Mouse (Mus musculus): Measurements from ENCODE around the gene Orm3. TPM values are rescaled to one million over a fixed set of nuclear protein-coding genes. Genes with fewer than 3 reads are reported as not detected.
"Not testable (repeated sequence)": the region's sequence is repeated elsewhere in the genome, so short reads cannot be mapped to it uniquely, and the experiment has no call there.

Gene Orm3
- not detected in 2 replicates for total RNA-seq (2015; ENCODE audit: low replicate concordance)
- not detected in 2 replicates for total RNA-seq (2017; ENCODE audit: low replicate concordance)

DNA sequence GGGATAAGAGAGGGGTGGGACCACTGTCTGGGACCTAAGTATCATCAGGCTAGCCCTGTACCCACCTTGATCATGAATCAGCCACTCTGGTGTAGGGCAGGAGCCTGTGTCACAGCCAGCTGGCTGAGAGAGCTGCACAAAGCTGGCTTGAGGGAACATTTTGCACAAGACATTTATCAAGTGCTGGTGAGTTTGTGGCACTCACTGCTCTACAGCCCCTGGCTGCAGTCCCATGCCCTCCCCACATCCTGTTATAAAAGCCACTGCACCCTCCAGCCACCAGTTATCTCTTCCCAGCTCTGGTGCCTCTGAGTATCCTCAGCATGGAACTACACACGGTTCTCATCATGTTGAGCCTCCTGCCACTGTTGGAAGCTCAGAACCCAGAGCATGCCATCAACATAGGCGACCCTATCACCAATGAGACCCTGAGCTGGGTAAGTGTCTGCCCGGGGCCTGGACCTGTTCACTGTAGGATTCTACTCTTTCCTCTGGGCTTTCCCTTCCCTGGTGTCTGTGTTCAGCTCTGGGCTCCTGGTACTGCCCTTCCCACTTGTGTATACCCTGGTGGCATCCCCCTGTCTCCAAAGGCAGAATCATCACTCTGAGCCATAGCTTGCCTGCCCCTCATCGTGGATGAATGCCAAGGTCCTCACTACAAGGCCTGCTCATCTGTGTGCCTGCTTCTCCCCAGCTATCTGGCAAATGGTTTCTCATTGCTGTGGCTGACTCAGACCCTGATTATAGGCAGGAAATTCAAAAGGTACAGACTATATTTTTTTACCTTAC, at the start of gene Orm3:
Gene Orm3, plus strand, starts transcription at position 286 of the 789 bp plus-strand sequence.
- no peak for ATAC-seq (replicated peaks; ENCODE audit: low FRiP score, poor library complexity, severe bottlenecking)

DNA sequence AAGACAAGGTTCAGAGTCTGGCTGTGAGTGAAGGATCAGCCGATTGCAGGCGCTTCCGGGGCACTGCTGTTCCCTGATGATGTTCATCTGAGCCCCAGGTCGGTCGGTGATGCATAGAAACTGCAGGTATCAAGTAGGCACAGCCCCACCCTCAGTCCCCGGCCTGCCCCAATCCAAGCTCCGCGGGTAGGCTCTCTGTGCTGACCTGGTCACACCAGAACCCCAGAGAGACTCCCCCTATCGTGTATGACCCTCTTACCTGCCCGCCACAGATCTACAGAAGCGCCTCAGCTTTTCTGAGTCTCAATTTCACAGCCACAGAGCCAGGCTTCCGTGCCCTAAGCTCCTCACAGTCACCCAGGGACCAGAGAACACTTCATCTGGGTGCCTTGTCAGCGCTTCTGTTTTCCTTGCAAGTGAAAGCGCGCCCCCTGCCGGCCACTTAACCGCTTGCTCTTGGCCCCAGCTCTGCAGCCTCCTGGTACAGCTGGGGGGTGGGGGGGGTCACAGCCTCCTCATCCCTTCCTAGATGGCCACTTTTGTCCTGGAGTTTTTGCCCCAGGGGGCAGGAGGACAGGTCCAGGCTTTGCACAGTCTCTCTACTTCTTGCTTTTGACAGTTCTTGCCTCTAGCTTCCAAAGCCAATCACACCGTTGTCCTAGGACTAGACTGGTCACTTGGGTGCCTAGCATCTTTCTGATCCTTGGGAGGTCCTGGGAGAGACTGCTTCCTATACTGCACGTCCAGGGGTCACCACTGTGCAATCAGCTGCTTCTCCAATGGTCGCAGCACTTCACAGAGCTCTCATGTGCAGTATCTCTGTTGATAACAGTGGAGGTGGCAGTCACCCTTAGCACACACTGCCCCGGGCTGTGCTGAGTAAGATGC, 48.5 kb upstream of the Orm3 start:
- ATAC-seq (replicated peaks; ENCODE audit: low FRiP score, poor library complexity, severe bottlenecking) = peak; percentile 42; the same call in 1 of the 2 replicates

DNA sequence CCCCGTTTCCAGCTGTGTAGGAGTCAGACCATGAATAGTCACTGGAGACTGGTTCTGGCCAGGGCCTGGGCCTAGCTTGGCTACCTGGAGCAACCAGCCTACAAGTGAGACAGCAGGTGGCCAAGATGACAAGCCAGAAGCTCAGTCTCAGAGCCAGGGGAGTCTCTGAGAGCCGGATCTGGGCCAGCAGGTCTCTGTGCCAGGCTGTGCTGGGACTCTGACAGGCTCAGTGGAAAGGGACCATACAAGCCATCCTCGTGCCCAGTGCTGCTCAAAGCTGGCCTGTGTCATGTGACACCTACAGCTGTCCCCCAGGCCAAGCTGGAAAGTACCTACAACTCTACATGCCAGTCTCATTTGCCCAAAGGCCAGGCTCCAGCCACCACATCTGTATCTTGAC, 47.6 kb upstream of the Orm3 start:
- no peak for ATAC-seq (replicated peaks; ENCODE audit: low FRiP score, poor library complexity, severe bottlenecking)

DNA sequence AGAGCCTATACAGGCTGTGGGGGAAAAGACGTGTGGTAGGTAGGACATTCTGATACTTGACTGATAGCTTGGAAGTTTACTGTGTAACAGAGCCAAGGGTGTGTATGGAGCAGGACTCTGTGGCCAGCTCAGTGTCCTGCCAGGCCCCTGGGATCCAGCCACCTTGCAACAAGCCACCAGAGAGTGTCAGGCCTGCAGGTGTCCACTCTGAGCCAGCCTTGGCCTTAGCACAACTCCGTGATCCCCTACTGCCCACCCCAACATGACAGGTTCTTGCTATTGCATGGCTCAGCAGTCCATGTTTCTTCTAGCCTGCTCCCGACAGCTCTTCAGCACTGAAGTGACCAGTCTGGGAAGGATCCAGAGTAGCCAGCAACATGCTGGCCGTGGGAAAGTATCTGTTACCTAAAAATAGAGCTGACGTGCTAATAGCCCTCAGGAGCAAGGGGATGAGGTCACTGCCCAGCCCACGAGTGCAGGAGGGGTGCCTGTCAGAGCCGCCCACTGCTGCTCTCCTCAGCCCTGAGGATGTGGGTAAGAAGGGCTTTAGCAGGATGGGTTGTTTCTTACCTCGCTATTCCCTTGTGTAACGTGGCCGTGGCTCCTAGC, 45.6 kb upstream of the Orm3 start:
- no peak for ATAC-seq (replicated peaks; ENCODE audit: low FRiP score, poor library complexity, severe bottlenecking)

DNA sequence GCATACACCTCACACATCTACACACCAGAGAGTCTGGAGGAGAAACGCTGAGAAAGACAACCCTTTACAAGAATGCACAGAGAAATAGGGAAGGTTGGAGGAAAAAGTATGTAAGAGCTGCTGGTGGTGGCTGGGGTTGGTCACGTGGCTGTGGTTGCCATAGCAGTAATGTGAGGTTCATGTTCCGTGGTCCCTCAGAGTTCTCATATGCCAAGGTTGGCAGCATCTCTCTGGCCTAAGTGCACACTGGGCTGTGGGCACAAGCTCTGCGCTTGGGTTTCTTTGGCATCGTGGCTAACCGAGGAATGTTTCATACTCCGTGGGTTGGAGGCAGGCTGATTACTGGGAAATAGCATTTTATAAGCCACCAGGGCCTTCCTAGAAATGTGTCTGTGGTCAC, 44.5 kb upstream of the Orm3 start:
- ATAC-seq (replicated peaks; ENCODE audit: low FRiP score, poor library complexity, severe bottlenecking) = no peak

DNA sequence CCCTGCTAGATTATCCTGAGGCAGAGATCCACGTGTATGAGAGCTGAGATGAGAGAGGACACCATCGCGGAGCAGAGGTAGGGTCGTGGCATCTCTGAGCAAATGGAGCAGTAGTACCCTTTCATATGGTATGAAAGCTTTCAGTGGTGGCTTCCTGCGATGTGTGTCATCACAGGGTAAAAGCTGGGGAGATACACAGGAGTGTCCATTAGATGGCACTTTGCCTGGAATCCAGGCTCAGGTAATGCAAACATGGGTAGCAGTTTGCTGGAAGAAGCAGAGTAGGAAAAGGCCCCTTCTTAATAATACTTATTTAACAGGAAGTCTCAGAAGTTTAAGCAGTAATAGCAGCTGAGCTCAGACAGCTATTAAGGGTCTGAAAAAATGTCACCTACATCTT, 41.9 kb upstream of the Orm3 start:
- ATAC-seq (replicated peaks; ENCODE audit: low FRiP score, poor library complexity, severe bottlenecking) = no peak

DNA sequence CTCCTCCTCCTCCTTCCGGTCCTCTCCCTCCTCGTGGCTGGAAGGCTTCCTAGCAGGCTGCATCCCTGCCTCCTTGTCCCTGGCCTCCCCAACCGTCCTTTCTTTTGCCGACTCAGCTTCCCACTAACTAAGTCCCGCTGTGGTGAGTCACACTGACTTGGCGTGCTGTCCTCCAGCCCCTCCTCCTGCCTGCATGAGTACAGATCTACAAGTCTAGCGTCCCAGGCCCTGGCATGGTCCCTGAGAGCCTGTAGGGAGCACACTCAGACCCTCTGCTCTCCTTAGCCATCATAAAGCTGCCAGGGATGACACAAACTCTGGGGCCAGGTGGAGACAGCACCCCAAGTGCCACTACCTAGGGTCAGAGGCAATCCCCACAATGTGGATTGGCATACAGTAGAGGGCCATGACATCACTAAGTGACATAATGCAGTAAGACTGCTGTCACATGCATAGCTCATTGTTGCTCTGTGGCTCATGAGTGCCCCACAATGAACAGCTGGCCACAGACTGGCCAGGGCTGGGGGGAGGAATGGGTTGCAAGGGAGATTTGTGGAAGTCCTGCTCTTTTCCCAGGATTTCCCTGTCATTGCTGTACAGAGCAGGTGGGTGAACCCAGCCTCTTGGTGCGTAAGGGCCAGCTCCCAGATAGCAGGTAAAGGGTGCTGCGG, 39.8 kb upstream of the Orm3 start:
- ATAC-seq (replicated peaks; ENCODE audit: low FRiP score, poor library complexity, severe bottlenecking) = no peak

DNA sequence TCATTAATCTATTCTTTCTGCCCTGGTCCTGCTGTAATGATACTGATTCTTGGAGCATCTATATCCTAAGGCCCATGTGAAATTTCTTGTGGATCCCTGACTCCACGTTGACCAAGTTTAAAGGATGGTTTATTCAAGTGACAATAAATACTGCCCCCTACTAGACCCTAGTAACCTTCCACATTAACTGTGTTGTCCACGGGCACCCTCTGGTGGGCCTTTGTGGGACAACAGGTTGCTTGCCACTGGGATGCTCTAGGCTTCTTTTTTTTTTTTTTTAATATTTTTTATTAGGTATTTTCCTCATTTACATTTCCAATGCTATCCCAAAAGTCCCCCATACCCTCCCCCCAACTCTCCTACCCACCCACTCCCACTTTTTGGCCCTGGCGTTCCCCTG, 36.4 kb upstream of the Orm3 start:
- not testable (repeated sequence) for ATAC-seq (replicated peaks; ENCODE audit: low FRiP score, poor library complexity, severe bottlenecking)

DNA sequence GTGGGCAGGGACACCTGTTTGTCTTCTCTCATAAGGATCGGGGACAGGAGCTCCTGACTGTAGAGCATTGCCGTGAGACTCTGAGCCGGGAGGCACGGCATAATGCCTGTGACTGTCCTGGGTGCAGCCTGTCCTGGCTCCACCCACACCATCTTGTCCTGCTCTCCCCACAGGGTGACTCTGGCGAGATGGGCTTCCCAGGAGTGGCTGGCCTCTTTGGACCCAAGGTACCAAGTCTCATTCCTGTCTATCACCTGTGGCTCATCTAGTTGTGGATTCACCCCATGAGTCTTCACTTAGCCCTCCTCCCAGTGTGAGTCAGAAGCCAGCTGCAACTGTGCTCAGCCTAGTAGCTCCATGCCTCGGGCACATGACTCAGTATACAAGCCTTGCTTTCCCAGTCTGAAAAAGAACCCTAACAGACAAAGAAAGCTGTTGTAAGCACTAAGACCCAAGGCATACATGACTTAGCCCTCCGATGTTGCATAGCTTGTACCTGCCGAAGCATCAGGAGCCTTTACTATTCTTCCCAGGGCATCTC, 32.6 kb upstream of the Orm3 start:
- ATAC-seq (replicated peaks; ENCODE audit: low FRiP score, poor library complexity, severe bottlenecking) = no peak

DNA sequence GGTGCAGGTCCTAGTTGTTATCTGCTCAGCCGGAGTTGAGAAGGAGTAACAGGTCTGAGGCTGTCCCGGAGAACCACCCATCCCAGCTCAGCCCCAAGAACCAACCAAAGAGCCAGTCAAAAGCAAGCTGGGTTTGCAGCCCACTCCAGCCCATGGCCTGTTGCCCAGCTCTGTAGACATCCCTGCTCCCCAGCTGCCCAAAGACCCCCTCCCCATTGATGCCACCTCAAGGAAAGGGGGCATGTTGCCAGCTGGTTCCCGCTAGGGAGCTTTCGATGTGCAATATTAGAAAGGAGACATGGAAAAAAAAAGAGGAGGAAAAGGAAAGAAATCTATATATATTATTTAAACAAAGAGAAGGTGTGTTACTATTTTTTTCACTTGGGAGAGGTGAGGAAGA, 22.6 kb upstream of the Orm3 start:
- ATAC-seq (replicated peaks; ENCODE audit: low FRiP score, poor library complexity, severe bottlenecking) = no peak

DNA sequence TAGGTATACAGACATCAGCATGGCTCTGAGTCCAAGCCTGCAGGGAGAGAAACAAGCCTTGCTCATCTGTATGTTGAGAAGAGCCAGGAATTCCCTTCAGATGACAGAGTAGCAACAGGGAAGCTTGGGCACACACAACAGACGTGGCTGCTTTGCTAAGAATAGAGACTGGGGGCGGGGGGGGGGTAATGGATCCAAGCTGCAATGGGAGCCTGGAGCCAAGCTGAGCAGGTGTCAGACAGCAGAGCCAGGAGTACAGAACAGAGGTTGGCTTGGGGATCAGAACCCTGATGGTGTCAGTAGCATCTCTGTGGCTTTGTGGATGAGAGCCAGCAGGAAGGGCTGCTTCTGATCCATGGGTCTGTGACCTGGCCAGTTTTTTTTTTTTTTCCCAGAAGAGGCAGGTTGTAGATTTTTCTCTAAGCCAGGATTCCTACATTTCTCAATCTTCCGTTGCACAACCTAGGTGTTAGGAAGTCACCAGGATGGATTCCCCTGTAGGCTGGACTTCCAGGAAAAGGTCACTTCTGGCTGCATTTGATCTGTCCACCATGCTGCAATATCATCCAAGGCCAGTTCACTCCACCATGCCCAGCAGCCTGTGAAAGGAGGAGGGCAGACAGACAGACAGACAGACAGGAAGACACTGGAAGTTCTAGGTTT, 17.4 kb upstream of the Orm3 start:
- ATAC-seq (replicated peaks; ENCODE audit: low FRiP score, poor library complexity, severe bottlenecking) = no peak

DNA sequence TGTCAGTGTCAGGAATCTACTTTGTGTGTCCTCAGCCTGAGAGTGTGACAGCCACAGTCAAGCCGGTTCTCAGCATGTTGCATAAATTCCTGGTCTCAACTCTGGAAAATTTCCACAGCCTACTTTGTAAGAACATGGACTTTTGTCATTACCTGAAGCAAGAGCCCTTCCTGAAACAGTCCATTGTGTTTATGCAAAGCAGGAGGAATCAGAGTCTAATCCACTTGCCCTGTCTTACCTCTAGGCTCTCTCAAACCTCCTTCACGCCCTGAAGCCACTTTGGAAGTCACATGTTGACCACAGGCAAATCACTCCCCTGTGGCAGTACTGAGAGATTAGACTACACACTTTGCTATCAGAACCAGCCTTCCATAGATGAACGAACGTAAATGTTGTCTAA, 13.5 kb upstream of the Orm3 start:
- ATAC-seq (replicated peaks; ENCODE audit: low FRiP score, poor library complexity, severe bottlenecking) = no peak

DNA sequence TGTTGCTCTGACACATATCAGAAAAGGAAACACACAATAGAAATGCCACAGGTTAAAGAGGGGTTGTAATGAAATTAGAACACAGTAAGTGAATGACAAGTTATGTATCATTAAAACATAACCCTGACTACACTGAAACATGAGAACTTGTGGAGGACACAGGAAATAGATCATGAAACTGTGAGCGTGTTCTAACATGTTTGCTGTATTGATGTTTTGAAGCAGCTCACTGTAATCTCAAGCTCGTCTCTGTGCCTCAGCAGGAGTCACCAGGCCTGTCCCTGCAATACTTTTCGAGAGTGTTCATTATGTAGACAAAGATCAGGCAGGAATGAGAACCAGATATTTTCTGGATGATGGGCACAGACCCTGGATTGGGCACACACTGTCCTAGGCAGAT, 12.4 kb upstream of the Orm3 start:
- ATAC-seq (replicated peaks; ENCODE audit: low FRiP score, poor library complexity, severe bottlenecking) = no peak

DNA sequence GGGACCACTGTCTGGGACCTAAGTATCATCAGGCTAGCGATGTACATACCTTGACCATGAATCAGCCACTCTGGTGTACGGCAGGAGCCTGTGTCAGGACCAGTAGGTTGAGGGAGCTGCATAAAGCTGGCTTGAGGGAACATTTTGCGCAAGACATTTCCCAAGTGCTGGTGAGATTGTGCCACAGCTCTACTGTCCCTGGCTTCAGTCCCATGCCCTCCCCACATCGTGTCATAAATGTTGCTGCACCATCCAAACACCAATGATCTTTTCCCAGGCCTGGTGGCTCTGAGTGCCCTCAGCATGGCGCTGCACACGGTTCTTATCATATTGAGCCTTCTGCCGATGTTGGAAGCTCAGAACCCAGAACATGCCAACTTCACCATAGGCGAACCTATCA, 11.7 kb upstream of the Orm3 start, which contains the start of gene Orm1:
Gene Orm1, plus strand, starts transcription at position 266 of the 400 bp plus-strand sequence.
- no peak for ATAC-seq (replicated peaks; ENCODE audit: low FRiP score, poor library complexity, severe bottlenecking)

DNA sequence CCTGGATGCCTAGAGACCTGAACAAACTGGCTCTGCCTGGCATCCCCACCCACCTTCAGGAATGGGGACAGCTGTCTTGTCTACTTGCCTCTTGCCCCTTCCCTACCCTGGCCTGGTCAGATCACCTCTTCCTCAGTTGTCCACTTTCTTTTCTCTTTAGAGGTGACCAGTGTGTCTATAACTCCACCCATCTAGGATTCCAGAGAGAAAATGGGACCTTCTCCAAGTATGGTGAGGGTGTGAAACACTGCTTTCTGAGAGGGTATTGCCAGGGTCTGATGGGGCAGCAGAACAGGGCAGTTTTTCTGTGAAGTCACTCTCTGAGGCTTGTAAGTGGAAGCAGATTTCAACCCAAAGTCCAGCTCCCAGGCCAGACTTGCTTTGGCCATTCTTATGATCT, 10.7 kb upstream of the Orm3 start:
- no peak for ATAC-seq (replicated peaks; ENCODE audit: low FRiP score, poor library complexity, severe bottlenecking)

DNA sequence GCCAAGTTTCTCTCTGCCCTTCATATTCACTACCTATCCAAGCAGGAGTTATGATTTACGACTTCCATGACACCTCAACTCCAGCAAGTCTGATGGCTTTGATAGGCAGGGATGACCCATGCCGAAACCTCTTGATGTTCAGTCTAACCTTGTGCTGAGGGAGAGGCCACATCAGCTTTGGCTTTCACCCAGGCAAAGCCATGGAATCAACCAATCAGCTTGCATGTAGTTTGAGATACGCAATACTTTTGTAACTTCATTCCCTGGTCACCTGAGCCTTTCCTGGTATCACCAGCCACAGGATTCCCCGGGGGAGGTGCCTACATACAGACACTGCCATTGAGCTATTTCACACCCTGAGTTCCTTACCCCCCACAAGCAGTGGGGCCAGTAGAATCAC, 9.3 kb upstream of the Orm3 start:
- no peak for ATAC-seq (replicated peaks; ENCODE audit: low FRiP score, poor library complexity, severe bottlenecking)

DNA sequence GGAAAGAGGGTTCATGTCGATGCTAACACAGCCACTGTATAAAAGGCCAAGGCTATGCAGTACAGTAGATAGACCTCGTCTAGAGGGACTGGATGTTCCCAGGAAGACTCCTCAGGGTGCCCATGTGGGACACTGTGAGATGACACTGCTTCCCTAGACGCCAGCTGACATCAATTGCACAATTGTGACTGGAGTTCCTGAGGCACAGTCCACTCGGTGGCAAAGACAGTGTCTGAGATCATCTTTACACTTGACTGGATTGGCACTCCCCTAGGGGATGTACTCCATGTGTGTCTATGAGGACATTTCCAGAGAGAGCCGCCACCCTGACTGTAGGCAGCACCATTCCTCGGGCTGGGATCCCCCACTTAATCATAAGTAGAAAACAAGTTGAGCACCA, 7.4 kb upstream of the Orm3 start:
- no peak for ATAC-seq (replicated peaks; ENCODE audit: low FRiP score, poor library complexity, severe bottlenecking)

DNA sequence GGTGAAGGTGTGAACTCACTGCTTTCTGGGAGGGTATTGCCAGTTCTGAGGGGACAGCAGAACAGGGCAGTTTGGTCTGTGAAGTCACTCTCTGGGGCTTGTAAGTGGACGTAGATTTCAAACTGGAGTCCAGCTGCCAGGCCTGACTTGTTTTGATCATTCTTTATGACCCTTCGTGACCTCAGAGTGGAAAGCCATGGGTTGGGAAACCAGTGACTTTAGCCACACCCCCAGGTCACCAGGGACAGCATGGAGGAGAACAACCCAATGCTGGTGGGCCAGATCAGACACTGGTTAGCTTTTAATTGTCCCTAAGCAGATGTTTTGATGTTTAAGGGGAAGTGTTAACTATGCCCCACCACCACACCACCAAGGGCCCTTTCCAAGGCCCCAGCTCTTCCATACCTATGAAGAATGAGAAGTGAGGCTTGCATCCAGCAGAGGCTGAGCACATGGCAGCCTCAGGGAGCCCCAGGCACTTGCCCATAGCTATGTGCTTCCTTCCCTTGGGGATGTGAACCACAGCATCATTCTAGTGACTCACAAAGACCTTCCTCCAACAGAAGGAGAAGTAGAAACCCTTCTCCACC, 1.1 kb downstream of the Orm3 start:
- no peak for ATAC-seq (replicated peaks; ENCODE audit: low FRiP score, poor library complexity, severe bottlenecking)

DNA sequence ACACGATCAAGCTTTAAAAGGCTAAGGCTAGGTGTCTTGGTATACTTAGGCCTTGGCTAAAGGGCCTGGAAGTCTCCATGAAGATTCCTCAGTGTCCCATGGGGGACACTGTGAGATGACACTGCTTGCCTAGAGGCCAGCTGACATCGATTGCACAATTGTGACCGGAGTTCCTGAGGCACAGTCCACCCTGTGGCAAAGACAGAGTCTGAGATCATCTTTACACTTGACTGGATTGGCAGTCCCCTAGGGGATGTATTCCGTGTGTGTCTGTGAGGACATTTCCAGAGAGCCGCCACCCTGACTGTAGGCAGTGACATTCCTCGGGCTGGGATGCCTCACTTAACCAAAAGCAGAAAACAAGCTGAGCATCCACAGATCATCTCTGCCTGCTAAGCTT, 3.9 kb downstream of the Orm3 start:
- ATAC-seq (replicated peaks; ENCODE audit: low FRiP score, poor library complexity, severe bottlenecking) = no peak
